Mouse (Mus musculus): ENCODE results near the gene Mapk1. TPM values are rescaled to one million over a fixed set of nuclear protein-coding genes. Genes with fewer than 3 reads are reported as not detected.

The Mapk1 gene
- polyA plus RNA-seq, 1 experiment from 2014 or later = 142 TPM

GRCm38 (mm10) chr16:17067552-17067951, 84.4 kb downstream of the Mapk1 start:
- peaks cover 10% of the 10 kb centered on the region for H3K4me1 ChIP-seq
- 91% methylated on average over 2 of the region's 2 CpGs for WGBS

GRCm38 (mm10) chr16:17069511-17070443, 86.6 kb downstream of the Mapk1 start, which contains the start of gene Ypel1:
Ypel1 (plus strand) TSS chr16:17069696.
- Histone ChIP-seq H3K9me3 (no peaks in the 10 kb centered on the region), H3K27me3 (no peaks in the 10 kb centered on the region), H3K4me2 (replicated peaks) (peak within 1 kb of the TSS; percentile 68), H3K4me1 (peaks cover 10% of the 10 kb centered on the region), H3K9ac (peak within 1 kb of the TSS; percentile 81), H3K27ac (peak within 1 kb of the TSS; percentile 85), H3K36me3 (peaks cover 4% of the 10 kb centered on the region), H3K4me3 (peak within 1 kb of the TSS; percentile 73)
- ATAC-seq (ENCODE audit: insufficient number of reproducible peaks, insufficient read depth, low FRiP score, low TSS enrichment) = peak; percentile 94
- under 1% methylated on average over 76 of the region's 76 CpGs for WGBS

More at GRCm38 (mm10) chr16:17067552-17067951, 84.4 kb downstream of the Mapk1 start:
- Histone ChIP-seq H3K9ac (no peak overlapping the region), H3K36me3 (no peaks in the 10 kb centered on the region), H3K4me2 (replicated peaks) (no peak overlapping the region), H3K27me3 (no peaks in the 10 kb centered on the region), H3K4me3 (no peak overlapping the region), H3K27ac (no peak overlapping the region), H3K9me3 (no peaks in the 10 kb centered on the region)
- no peak for ATAC-seq (ENCODE audit: insufficient number of reproducible peaks, insufficient read depth, low FRiP score, low TSS enrichment)

DNA sequence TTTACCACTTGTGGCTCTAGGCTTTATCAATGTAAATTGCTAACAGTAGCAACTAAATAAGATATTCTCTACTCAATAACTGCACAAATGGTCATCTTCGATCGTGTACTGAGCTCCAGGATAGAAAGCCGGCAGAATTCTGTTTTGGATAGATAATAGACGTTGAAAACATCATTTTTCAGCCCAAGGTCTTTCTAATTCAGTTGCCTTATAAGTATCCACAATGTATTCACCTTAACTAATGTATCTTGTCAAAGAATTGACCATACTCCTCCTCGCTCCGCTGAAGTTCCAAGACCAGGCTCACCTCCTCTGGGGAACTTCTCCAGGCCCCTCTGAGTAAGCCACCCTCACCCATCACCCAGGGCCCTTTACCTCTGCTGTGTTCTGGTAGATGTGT, 87.5 kb downstream of the Mapk1 start:
- Histone ChIP-seq H3K27ac (no peak overlapping the region), H3K9me3 (no peaks in the 10 kb centered on the region; the same call in 1 of the 2 replicates), H3K4me1 (peaks cover 10% of the 10 kb centered on the region), H3K4me2 (replicated peaks) (peak overlapping the region; percentile 68), H3K9ac (peak overlapping the region; percentile 81), H3K36me3 (peaks cover 13% of the 10 kb centered on the region), H3K4me3 (peak overlapping the region; percentile 73), H3K27me3 (no peaks in the 10 kb centered on the region)
- ATAC-seq (ENCODE audit: insufficient number of reproducible peaks, insufficient read depth, low FRiP score, low TSS enrichment) = no peak
- WGBS = 44% methylated on average over 6 of the region's 6 CpGs

DNA sequence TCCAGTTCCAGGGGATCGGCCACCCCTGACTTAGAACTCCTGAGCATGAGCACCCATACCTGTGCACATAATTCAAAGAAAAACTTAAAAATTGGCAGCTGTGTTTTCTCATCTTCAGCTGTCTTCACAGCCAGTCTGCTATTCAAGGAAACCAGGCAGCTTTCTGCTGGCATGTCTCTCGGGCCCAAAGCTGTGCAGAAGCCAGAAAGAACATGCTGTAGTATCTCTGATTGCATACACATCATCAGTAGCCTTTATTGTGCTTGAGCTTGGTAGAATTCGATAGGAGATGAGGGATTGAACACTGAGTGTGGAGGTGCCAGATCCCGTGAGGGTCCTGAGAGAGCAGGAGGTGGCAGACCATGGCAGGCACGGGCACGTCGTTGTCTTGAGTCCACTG, 89.8 kb downstream of the Mapk1 start:
- Histone ChIP-seq H3K4me1 (peaks cover 10% of the 10 kb centered on the region), H3K9me3 (no peaks in the 10 kb centered on the region; the same call in 1 of the 2 replicates), H3K9ac (no peak overlapping the region), H3K27ac (no peak overlapping the region), H3K27me3 (no peaks in the 10 kb centered on the region), H3K4me3 (no peak overlapping the region), H3K36me3 (peaks cover 30% of the 10 kb centered on the region), H3K4me2 (replicated peaks) (no peak overlapping the region)
- ATAC-seq (ENCODE audit: insufficient number of reproducible peaks, insufficient read depth, low FRiP score, low TSS enrichment) = no peak
- 93% methylated on average over 7 of the region's 7 CpGs for WGBS

DNA sequence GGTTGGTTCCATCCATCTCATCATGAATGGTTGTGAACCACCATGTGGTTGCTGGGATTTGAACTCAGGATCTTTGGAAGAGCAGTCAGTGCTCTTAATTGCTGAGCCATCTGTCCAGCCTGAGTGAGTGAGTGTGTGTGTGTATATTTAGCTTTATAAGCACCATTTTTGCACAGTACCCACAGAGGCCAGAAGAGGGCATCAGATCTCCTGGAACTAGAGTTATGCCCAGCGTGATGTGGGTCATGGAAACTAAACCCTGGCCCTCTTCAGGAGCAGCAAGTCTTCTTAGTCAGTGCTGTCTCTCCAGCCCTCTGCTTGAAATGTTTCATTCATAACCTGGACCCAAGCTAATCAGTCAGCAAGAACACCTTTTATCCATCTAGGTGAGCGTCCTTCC, 93.1 kb downstream of the Mapk1 start:
- H3K4me1 ChIP-seq = peaks cover 4% of the 10 kb centered on the region; the same call in 1 of the 2 replicates
- WGBS = 87% methylated on average over 2 of the region's 2 CpGs
- no peaks in the 10 kb centered on the region; the same call in 1 of the 2 replicates for H3K9me3 ChIP-seq
- no peak overlapping the region for H3K9ac ChIP-seq
- peaks cover 51% of the 10 kb centered on the region for H3K36me3 ChIP-seq
- no peak overlapping the region for H3K4me3 ChIP-seq
- no peaks in the 10 kb centered on the region for H3K27me3 ChIP-seq
- no peak for ATAC-seq (ENCODE audit: insufficient number of reproducible peaks, insufficient read depth, low FRiP score, low TSS enrichment)
- H3K4me2 ChIP-seq (replicated peaks) = no peak overlapping the region
- H3K27ac ChIP-seq = no peak overlapping the region

DNA sequence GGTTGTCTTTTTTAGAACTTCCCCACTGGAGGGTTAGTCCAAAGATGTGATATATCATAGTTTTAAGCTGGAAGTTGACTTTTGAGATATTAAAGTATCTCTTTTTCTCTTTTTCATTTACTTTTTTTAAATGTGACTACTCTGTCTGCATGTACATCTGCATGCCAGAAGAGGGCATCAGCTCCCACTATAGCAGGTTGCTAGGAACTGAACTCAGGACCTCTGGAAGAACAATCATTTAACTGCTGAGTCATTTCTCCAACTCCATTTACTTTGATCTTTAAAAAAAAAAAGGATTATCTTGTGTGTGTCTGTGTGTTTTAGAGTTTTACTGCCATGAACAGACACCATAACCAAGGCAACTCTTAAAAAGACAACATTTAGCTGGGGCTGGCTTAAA, 93.7 kb downstream of the Mapk1 start:
- Histone ChIP-seq H3K4me2 (replicated peaks) (no peak overlapping the region), H3K4me1 (0 out of 2 replicates have a peak, but pooled peaks cover under 1% of the 10 kb centered on the region), H3K27ac (no peak overlapping the region), H3K27me3 (no peaks in the 10 kb centered on the region), H3K36me3 (peaks cover 52% of the 10 kb centered on the region), H3K9me3 (no peaks in the 10 kb centered on the region; the same call in 1 of the 2 replicates), H3K9ac (no peak overlapping the region), H3K4me3 (no peak overlapping the region)
- no peak for ATAC-seq (ENCODE audit: insufficient number of reproducible peaks, insufficient read depth, low FRiP score, low TSS enrichment)

GRCm38 (mm10) chr16:17078101-17078500, 94.9 kb downstream of the Mapk1 start:
- Histone ChIP-seq H3K27me3 (no peaks in the 10 kb centered on the region), H3K4me1 (no peaks in the 10 kb centered on the region), H3K9ac (no peak overlapping the region), H3K4me2 (replicated peaks) (no peak overlapping the region), H3K27ac (no peak overlapping the region), H3K36me3 (peaks cover 64% of the 10 kb centered on the region), H3K4me3 (no peak overlapping the region), H3K9me3 (no peaks in the 10 kb centered on the region; the same call in 1 of the 2 replicates)
- no peak for ATAC-seq (ENCODE audit: insufficient number of reproducible peaks, insufficient read depth, low FRiP score, low TSS enrichment)
- WGBS = 89% methylated on average over 7 of the region's 7 CpGs

DNA sequence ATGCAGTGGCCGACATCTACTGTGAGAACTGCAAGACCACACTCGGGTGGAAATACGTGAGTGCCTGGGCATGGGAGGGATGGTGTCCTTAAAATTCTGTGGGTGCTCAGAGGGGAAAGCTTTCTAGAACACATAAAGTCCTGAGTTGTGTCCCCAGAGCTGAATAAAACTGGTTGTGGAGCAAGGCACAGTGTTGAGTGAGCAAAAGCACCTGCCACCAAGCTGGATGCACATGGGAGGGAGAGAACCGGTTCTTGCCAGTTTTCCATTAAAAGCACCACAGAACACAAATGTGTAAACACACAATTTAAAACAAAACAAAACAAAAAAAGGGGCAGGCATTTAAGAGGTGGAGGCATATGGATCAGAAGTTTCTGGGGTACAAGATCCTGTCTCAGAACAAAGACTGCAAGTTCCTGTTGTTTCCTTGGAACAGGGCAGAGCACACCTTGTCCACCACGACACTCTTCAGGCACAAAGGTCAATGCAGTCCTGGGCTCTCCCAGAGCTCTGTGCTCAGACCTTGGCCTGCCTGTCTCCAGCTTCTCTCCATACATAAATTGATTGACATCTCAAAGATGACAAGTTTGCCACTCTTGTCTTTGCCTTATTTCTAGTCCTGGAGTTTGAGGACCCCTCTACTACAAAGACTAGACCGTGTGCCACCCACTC, 99.1 kb downstream of the Mapk1 start:
- 90% methylated on average over 6 of the region's 6 CpGs for WGBS
- no peak for ATAC-seq (ENCODE audit: insufficient number of reproducible peaks, insufficient read depth, low FRiP score, low TSS enrichment)
- peaks cover 81% of the 10 kb centered on the region for H3K36me3 ChIP-seq

GRCm38 (mm10) chr16:17085636-17086035, 102.5 kb downstream of the Mapk1 start:
- WGBS = 88% methylated on average over 4 of the region's 4 CpGs
- ATAC-seq (ENCODE audit: insufficient number of reproducible peaks, insufficient read depth, low FRiP score, low TSS enrichment) = no peak
- Histone ChIP-seq H3K36me3 (peaks cover 92% of the 10 kb centered on the region), H3K4me3 (no peak overlapping the region), H3K4me1 (no peaks in the 10 kb centered on the region), H3K27ac (no peak overlapping the region), H3K27me3 (no peaks in the 10 kb centered on the region), H3K4me2 (replicated peaks) (no peak overlapping the region), H3K9me3 (no peaks in the 10 kb centered on the region), H3K9ac (no peak overlapping the region)

More for the DNA sequence above, 99.1 kb downstream of the Mapk1 start:
- no peaks in the 10 kb centered on the region for H3K9me3 ChIP-seq
- no peak overlapping the region for H3K4me3 ChIP-seq
- H3K4me2 ChIP-seq (replicated peaks) = no peak overlapping the region
- no peak overlapping the region for H3K27ac ChIP-seq
- no peak overlapping the region for H3K9ac ChIP-seq
- H3K4me1 ChIP-seq = no peaks in the 10 kb centered on the region
- H3K27me3 ChIP-seq = no peaks in the 10 kb centered on the region

- Histone ChIP-seq H3K27me3 (no peaks in the 10 kb centered on the region), H3K4me2 (replicated peaks) (no peak overlapping the region), H3K4me3 (no peak overlapping the region), H3K4me1 (no peaks in the 10 kb centered on the region), H3K9me3 (no peaks in the 10 kb centered on the region), H3K27ac (no peak overlapping the region), H3K9ac (no peak overlapping the region), H3K36me3 (peaks cover 94% of the 10 kb centered on the region)
- ATAC-seq (ENCODE audit: insufficient number of reproducible peaks, insufficient read depth, low FRiP score, low TSS enrichment) = no peak
- WGBS = 87% methylated on average over 3 of the region's 3 CpGs
These were observed 103.1 kb downstream of the Mapk1 start for GRCm38 (mm10) chr16:17086241-17086640.

DNA sequence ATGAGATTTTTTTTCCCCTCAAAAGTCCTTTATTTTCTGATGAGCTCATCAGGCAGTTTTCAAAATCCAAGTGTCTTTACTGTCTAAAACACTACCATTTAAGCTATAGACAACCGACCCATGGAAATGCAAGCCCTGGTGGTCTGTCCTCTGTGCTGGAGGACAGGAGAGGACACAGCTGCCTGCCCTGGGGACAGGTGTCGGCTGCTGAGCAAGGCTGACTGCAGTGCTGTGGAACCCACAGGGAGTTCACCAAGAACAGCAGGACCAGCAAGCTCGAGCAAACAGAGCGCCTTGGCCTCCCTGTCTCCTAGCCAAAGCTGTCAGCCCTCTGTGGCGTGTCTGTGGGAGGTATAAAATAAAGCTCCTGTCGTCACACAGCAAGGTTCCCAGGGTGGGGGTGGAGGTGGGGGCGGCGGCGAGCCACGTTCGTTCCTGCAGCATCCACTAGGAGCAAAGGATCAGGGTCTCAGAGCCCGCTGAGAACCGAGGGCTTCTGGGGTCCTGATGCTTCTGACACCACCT, 103.5 kb downstream of the Mapk1 start:
- peaks cover 99% of the 10 kb centered on the region for H3K36me3 ChIP-seq
- 79% methylated on average over 13 of the region's 13 CpGs for WGBS
- no peaks in the 10 kb centered on the region for H3K9me3 ChIP-seq

More for the DNA sequence above, 103.5 kb downstream of the Mapk1 start:
- no peak overlapping the region for H3K4me3 ChIP-seq
- no peak overlapping the region for H3K4me2 ChIP-seq (replicated peaks)
- ATAC-seq (ENCODE audit: insufficient number of reproducible peaks, insufficient read depth, low FRiP score, low TSS enrichment) = no peak
- H3K4me1 ChIP-seq = no peaks in the 10 kb centered on the region
- H3K27me3 ChIP-seq = no peaks in the 10 kb centered on the region
- no peak overlapping the region for H3K9ac ChIP-seq
- H3K27ac ChIP-seq = no peak overlapping the region

All from embryonic facial prominence, embryonic 12.5 days (tissue).